In genomic region chr2:117263786-117264408, GRCm38 (mm10) we compare ENCODE assay signal across 9 mouse cellular contexts. TPM values are rescaled to one million over a fixed set of nuclear protein-coding genes. Genes with fewer than 3 reads are reported as not detected.
DNase-seq lines count a peak whose midpoint lies in the region; ATAC-seq and TF ChIP-seq lines count a peak whose summit lies in the region.
"Had no signal": no experiment of that assay in that cellular context is flagged by ENCODE, and none has a peak within 500 bp of the region (broad histone marks: within the 10 kb centered on the region; RNA-seq: fewer than 3 reads in every experiment).

No protein-coding gene starts in this region.

- H3K27me3 ChIP-seq in G1E (ENCODE audit: insufficient read depth, low read length): no peaks in the 10 kb centered on the region
- H3K27me3 ChIP-seq: limb, embryonic 13.5 days had no signal

- no peaks in the 10 kb centered on the region for H3K4me1 ChIP-seq in G1E (ENCODE audit: insufficient read depth, low read depth, low read length)
- H3K4me1 ChIP-seq: limb, embryonic 13.5 days had no signal

- TF ChIP-seq CTCF in G1E (IDR thresholded peaks at IDR 0.05; ENCODE audit: low read depth, low read length): peak; percentile 97

- peak; percentile 79 for ATAC-seq in G1E (ENCODE audit: extremely low read depth, insufficient number of reproducible peaks, low FRiP score, poor library complexity, severe bottlenecking)

- DNase-seq in G1E (ENCODE audit: low spot score): peak; percentile 13
- peak; percentile 11 for DNase-seq in c-Kit-negative CD71-positive TER-119-positive erythroid progenitor cells, embryonic 14.5 days (ENCODE audit: low read depth, low spot score)
- peak; percentile 12 for DNase-seq in fibroblast of lung, adult 2 months (ENCODE audit: low read depth)
- peak; percentile 3 for DNase-seq in heart, postnatal 25 days (ENCODE audit: low spot score)
- peak; percentile 16 to 81 for DNase-seq in layer of hippocampus, adult 18-20 months (ENCODE audit: low spot score in 2 of 2)
- DNase-seq in lung, postnatal 10 days: peak; percentile 61
- peak; percentile 85 for DNase-seq in retina, embryonic 14.5 days (ENCODE audit: low spot score)
- DNase-seq in thymus, postnatal 25 days: peak; percentile 84

- no peak overlapping the region for H3K4me3 ChIP-seq in G1E (ENCODE audit: low read depth, low read length)
- H3K4me3 ChIP-seq: limb, embryonic 13.5 days had no signal

- peaks cover 68% of the 10 kb centered on the region for H3K36me3 ChIP-seq in G1E (replicated peaks)

- H3K9me3 ChIP-seq in G1E (replicated peaks): no peaks in the 10 kb centered on the region
- H3K9me3 ChIP-seq: limb, embryonic 13.5 days had no signal

- intact Hi-C loops in heart, postnatal 25 days (cut with DNase I): loop anchor here (1.0 kb wide), 1 partner anchor 175 kb away; no protein-coding TSS in a partner anchor

RNA-seq across cellular contexts. Expression of gene Fam98b, which starts 14.4 kb away (rescaled TPM):
- total RNA-seq in G1E (2014; fragmentation: Nextera tagmentation) (43.0 and 50.8 TPM in 2 replicates), G1E (2017) (11.0 and 11.2 TPM in 2 replicates)
- polyA plus RNA-seq in G1E (2012): 7.4 and 11.2 TPM in 2 replicates
- total RNA-seq in heart, postnatal 25 days (2021): 10 to 100 TPM; 22.4 to 22.8 TPM
- 10 to 100 TPM; 46.6 to 51.4 TPM for total RNA-seq in layer of hippocampus, adult 18-20 months (2021)

Comparison
In these comparisons a context has a peak if more than half of its experiments do, and no peak if none do; other contexts are left out.
1. DNase-seq: peak in every context shown above with its lines; median percentile 85 in retina, embryonic 14.5 days; 84 in thymus, postnatal 25 days; 61 in lung, postnatal 10 days; 48 in layer of hippocampus, adult 18-20 months; 13 in G1E; 12 in fibroblast of lung, adult 2 months; 11 in c-Kit-negative CD71-positive TER-119-positive erythroid progenitor cells, embryonic 14.5 days; 3 in heart, postnatal 25 days.